8 mouse cellular contexts compared by ENCODE assay signal in the genomic region with DNA sequence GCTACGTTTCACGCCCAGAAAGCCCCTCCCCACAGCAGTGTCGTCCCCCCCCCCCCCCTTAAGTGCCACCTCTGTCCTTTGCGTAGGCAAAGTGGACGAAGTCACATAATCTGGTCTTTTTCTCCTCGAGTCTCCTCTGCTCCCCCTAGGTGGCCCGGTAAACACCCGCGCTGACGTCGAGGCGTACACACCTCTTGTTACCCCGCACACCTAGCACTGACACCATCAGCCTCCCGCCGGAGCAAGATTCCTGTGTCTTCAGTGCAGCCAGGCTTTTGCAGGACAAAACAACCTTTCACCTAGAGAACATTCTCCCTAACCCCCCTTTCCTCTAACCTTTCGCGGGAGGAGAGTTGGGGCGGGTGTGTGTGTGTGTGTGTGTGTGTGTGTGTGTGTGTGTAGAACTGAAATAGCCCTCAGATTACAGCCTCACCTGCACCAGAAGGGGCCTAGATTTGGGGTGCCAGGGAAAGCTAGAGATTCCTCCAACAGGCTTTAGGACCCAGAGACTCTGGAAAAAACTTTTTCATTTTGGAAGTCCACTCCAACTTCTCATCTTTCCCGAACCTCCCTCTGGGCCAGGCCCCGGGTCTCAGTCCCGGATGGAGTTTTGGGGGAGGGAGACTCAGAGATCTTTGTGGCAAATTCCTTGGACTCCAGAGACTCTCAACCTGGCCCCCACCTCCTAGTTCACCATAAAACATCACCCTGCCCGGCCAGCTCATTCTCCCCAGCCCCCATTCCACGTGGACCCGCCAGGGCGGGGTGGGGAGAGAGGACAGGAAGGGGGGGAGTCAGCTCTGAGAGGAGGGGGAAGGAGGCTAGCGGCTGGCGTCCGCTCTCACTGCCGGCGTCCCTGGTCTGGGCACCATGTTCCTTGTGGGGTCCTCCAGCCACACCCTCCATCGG. TPM values are rescaled to one million over a fixed set of nuclear protein-coding genes. Genes with fewer than 3 reads are reported as not detected.
DNase-seq lines count a peak whose midpoint lies in the region; ATAC-seq lines count a peak whose summit lies in the region.

A gene (plus strand): TSS at position 784 of the 909 bp plus-strand sequence.

- no peaks in the 10 kb centered on the region for H3K9me3 ChIP-seq in forebrain, embryonic 16.5 days (ENCODE audit: control insufficient read depth, low read length)
- H3K9me3 ChIP-seq in hindbrain, embryonic 10.5 days, result no peaks in the 10 kb centered on the region
- no peaks in the 10 kb centered on the region for H3K9me3 ChIP-seq in liver, embryonic 11.5 days (ENCODE audit: control insufficient read depth, low read length)
- H3K9me3 ChIP-seq in neural tube, embryonic 14.5 days (ENCODE audit: control insufficient read depth, low read length), result no peaks in the 10 kb centered on the region

- H3K4me3 ChIP-seq in forebrain, embryonic 16.5 days (replicated peaks; ENCODE audit: low read length), result peak within 1 kb of the TSS; percentile 70
- H3K4me3 ChIP-seq in hindbrain, embryonic 10.5 days, result peak within 1 kb of the TSS; percentile 76
- H3K4me3 ChIP-seq in liver, embryonic 11.5 days (ENCODE audit: low read depth, low read length), result peak within 1 kb of the TSS; percentile 65
- peak within 1 kb of the TSS; percentile 60 for H3K4me3 ChIP-seq in neural tube, embryonic 14.5 days (ENCODE audit: low read depth, low read length)

- H3K36me3 ChIP-seq in forebrain, embryonic 16.5 days (ENCODE audit: control insufficient read depth, insufficient read depth), result no peaks in the 10 kb centered on the region
- H3K36me3 ChIP-seq in hindbrain, embryonic 10.5 days, result peaks cover 9% of the 10 kb centered on the region
- H3K36me3 ChIP-seq in liver, embryonic 11.5 days (ENCODE audit: control insufficient read depth, insufficient read depth, low read length), result no peaks in the 10 kb centered on the region; the same call in 1 of the 2 replicates
- no peaks in the 10 kb centered on the region for H3K36me3 ChIP-seq in neural tube, embryonic 14.5 days (ENCODE audit: control insufficient read depth, insufficient read depth, low read length)

- peak within 1 kb of the TSS; percentile 73 for H3K4me2 ChIP-seq in forebrain, embryonic 16.5 days (ENCODE audit: low read length)
- H3K4me2 ChIP-seq in liver, embryonic 11.5 days, result peak within 1 kb of the TSS; percentile 84
- H3K4me2 ChIP-seq in neural tube, embryonic 14.5 days (ENCODE audit: low read depth, low read length), result peak within 1 kb of the TSS; percentile 61

- under 1% methylated on average over 31 of the region's 31 CpGs for WGBS in forebrain, embryonic 16.5 days
- WGBS in hindbrain, embryonic 10.5 days, result 0% methylated on average over 31 of the region's 31 CpGs
- WGBS in liver, embryonic 11.5 days, result 1% methylated on average over 31 of the region's 31 CpGs
- WGBS in neural tube, embryonic 14.5 days, result under 1% methylated on average over 25 of the region's 31 CpGs

- peaks cover 21% of the 10 kb centered on the region for H3K4me1 ChIP-seq in forebrain, embryonic 16.5 days (replicated peaks; ENCODE audit: control insufficient read depth, insufficient read depth, low read length)
- peaks cover 51% of the 10 kb centered on the region for H3K4me1 ChIP-seq in hindbrain, embryonic 10.5 days (replicated peaks)
- H3K4me1 ChIP-seq in liver, embryonic 11.5 days (replicated peaks; ENCODE audit: control insufficient read depth, insufficient read depth, low read length), result peaks cover 15% of the 10 kb centered on the region
- H3K4me1 ChIP-seq in neural tube, embryonic 14.5 days (ENCODE audit: control insufficient read depth, insufficient read depth, low read length), result no peaks in the 10 kb centered on the region; the same call in 1 of the 2 replicates

- peaks cover 11% of the 10 kb centered on the region for H3K27me3 ChIP-seq in forebrain, embryonic 16.5 days (replicated peaks; ENCODE audit: control insufficient read depth, insufficient read depth, low read length)
- H3K27me3 ChIP-seq in hindbrain, embryonic 10.5 days (ENCODE audit: insufficient read depth, poor library complexity, severe bottlenecking), result peaks cover 35% of the 10 kb centered on the region
- peaks cover 37% of the 10 kb centered on the region for H3K27me3 ChIP-seq in liver, embryonic 11.5 days (replicated peaks; ENCODE audit: control insufficient read depth, insufficient read depth, low read length)
- peaks cover 8% of the 10 kb centered on the region; the same call in 1 of the 2 replicates for H3K27me3 ChIP-seq in neural tube, embryonic 14.5 days (ENCODE audit: control insufficient read depth, insufficient read depth, low read length)

- H3K27ac ChIP-seq in forebrain, embryonic 16.5 days (ENCODE audit: low read length), result peak within 1 kb of the TSS; percentile 61; the same call in 1 of the 2 replicates
- peak within 1 kb of the TSS; percentile 90 for H3K27ac ChIP-seq in hindbrain, embryonic 10.5 days
- peak within 1 kb of the TSS; percentile 84 for H3K27ac ChIP-seq in liver, embryonic 11.5 days (ENCODE audit: low read depth, low read length)
- H3K27ac ChIP-seq in neural tube, embryonic 14.5 days (ENCODE audit: low read depth, low read length), result 0 out of 2 replicates have a peak within 1 kb of the TSS, but pooled peaks have one; percentile 48

- H3K9ac ChIP-seq in forebrain, embryonic 16.5 days (replicated peaks; ENCODE audit: low read depth, low read length), result peak within 1 kb of the TSS; percentile 72
- peak within 1 kb of the TSS; percentile 61 for H3K9ac ChIP-seq in liver, embryonic 11.5 days (ENCODE audit: low read depth, low read length)
- peak within 1 kb of the TSS; percentile 68 for H3K9ac ChIP-seq in neural tube, embryonic 14.5 days (replicated peaks; ENCODE audit: low read depth, low read length)

- DNase-seq in cerebellum, adult 9-11 months, result peak; percentile 59
- DNase-seq in adrenal gland, adult 2 months, result peak; percentile 82
- peak; percentile 72 for DNase-seq in hindbrain, embryonic 10.5 days (ENCODE audit: low spot score)
- peak; percentile 68 for DNase-seq in liver, embryonic 11.5 days (ENCODE audit: low spot score)
- DNase-seq in spleen, postnatal 4 days (ENCODE audit: low spot score in 2 of 2), result no peak

- no peak for ATAC-seq in cerebellum, adult (ENCODE audit: insufficient number of reproducible peaks, low FRiP score, low TSS enrichment)
- peak; percentile 29; the same call in 1 of the 2 replicates for ATAC-seq in forebrain, embryonic 16.5 days
- ATAC-seq in liver, embryonic 11.5 days (replicated peaks; ENCODE audit: low FRiP score), result peak; percentile 46
- ATAC-seq in neural tube, embryonic 14.5 days (ENCODE audit: low read depth), result no peak; the same call in 1 of the 2 replicates

RNA-seq across cellular contexts. Expression of the gene that starts here (rescaled TPM):
- 10 to 100 TPM; 12.5 to 25.8 TPM for total RNA-seq in adrenal gland, adult 2 months (2021)
- polyA plus RNA-seq in adrenal gland, adult 2 months (2012; rRNA removed), result 42.1 and 57.5 TPM in 2 replicates
- 18.4 and 25.6 TPM in 2 replicates for polyA plus RNA-seq in forebrain, embryonic 16.5 days (2015; fragmentation: Nextera tagmentation; extraction: Ambion mirVana)
- 51.0 and 52.0 TPM in 2 replicates for polyA plus RNA-seq in hindbrain, embryonic 10.5 days (2016; fragmentation: Nextera tagmentation; extraction: Ambion mirVana)
- polyA plus RNA-seq in liver, embryonic 11.5 days (2014; fragmentation: Nextera tagmentation; extraction: Ambion mirVana), result 39.9 and 43.2 TPM in 2 replicates
- polyA plus RNA-seq in neural tube, embryonic 14.5 days (2014; fragmentation: Nextera tagmentation; extraction: Ambion mirVana), result 7.2 and 32.8 TPM in 2 replicates

Comparison
In these comparisons a context has a peak if more than half of its experiments do, and no peak if none do; other contexts are left out.
1. DNase-seq: peak in cerebellum, adult 9-11 months (single experiment), adrenal gland, adult 2 months (single experiment), hindbrain, embryonic 10.5 days (single experiment) and liver, embryonic 11.5 days (single experiment); none in spleen, postnatal 4 days (0 of 2).
2. ATAC-seq: peak in forebrain, embryonic 16.5 days (single experiment) and liver, embryonic 11.5 days (single experiment); none in cerebellum, adult (single experiment) and neural tube, embryonic 14.5 days (single experiment).
3. Peak in every context shown above with its lines, with median percentiles within 50 percentile points of each other: H3K27ac ChIP-seq, H3K4me2 ChIP-seq, H3K4me3 ChIP-seq and H3K9ac ChIP-seq.